Mouse (Mus musculus) CH12.LX (cell line): ENCODE results near the gene Stbd1.
A peak's percentile ranks its signal among the peaks of the same experiment; 100 is the strongest.

Experiments
- CTCF ChIP-seq, 2 experiments: IDR thresholded peaks in 1 of 2; conservative IDR thresholded peaks in 1 of 2; 2 replicates each; pipeline ENCODE4 v1.5.1; 2011 to 2012; ENCODE audit warnings: low read depth in 2 of 2, low read length in 2 of 2, improper control_type of control experiment in 1 of 2, inconsistent platforms in 1 of 2, mild to moderate bottlenecking in 1 of 2, moderate library complexity in 1 of 2
- E2F4 ChIP-seq: IDR thresholded peaks from 2 replicates; pipeline ENCODE4 v1.6.1; 2011; ENCODE audit warnings: low read depth, low read length, improper control_type of control experiment; ENCODE audit not compliant: insufficient replicate concordance
- HCFC1 ChIP-seq: IDR thresholded peaks from 2 replicates; pipeline ENCODE4 v1.6.1; 2012; ENCODE audit warnings: low read depth, mild to moderate bottlenecking, inconsistent platforms, low read length, improper control_type of control experiment
- MAZ ChIP-seq: IDR thresholded peaks from 2 replicates; pipeline ENCODE4 v1.6.1; 2012; ENCODE audit warnings: low read depth, mild to moderate bottlenecking, inconsistent platforms, low read length, improper control_type of control experiment, moderate library complexity
- POLR2A ChIP-seq: IDR thresholded peaks from 2 replicates; pipeline ENCODE4 v1.6.1; 2011; ENCODE audit warnings: low read depth, mild to moderate bottlenecking, improper control_type of control experiment, low read length
- RAD21 ChIP-seq: IDR thresholded peaks from 2 replicates; pipeline ENCODE4 v1.6.1; 2011; ENCODE audit warnings: low read depth, mild to moderate bottlenecking, low read length, improper control_type of control experiment, moderate library complexity
- USF2 ChIP-seq: conservative IDR thresholded peaks from 2 replicates; pipeline ENCODE4 v1.6.1; 2011; ENCODE audit warnings: low read depth, low read length, improper control_type of control experiment

DNA sequence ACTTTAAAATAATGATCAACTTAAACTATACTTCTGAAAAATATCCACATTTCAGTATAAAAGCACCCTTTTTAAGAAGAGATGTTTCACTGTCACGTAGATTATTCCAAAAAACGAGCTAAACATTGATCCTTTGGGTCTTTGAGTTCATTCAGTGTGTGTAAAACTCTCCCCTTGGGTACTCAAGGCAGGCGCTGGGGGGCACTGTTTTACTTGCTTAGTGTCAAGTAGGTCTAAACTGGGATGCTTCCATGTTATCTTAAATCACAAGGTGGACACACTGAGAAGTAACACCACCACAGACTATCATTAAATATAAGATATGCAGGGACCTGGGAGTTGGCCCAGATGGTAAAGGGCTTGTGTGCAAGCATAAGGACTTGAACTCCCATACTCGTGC is 30.7 kb downstream of the Stbd1 start:
- peak in 1 of 2 experiments; percentile 49; a peak in 2 of 4 replicates for TF ChIP-seq CTCF (conservative IDR thresholded peaks at IDR 0.05 in 1 of 2, IDR thresholded peaks at IDR 0.05 in 1 of 2; ENCODE audit: low read depth in 2 of 2, low read length in 2 of 2)
- no peak for TF ChIP-seq POLR2A
- no peak for TF ChIP-seq USF2
- TF ChIP-seq HCFC1: no peak
- peak; percentile 29 for TF ChIP-seq RAD21
- TF ChIP-seq MAZ: no peak
- TF ChIP-seq E2F4: no peak
